Mouse (Mus musculus): ENCODE data around the gene Frmd4b.

Frmd4b gene

GRCm38 (mm10) chr6:97370947-97371346 is 246.4 kb downstream of the Frmd4b start:
- DNase-seq (ENCODE audit: low read depth, low spot score) = no peak

- no peak for DNase-seq (ENCODE audit: low read depth, low spot score)
Observed at GRCm38 (mm10) chr6:97370460-97370859, 246.9 kb downstream of the Frmd4b start.

- DNase-seq (ENCODE audit: low read depth, low spot score) = no peak
Observed at GRCm38 (mm10) chr6:97363846-97364245, 253.5 kb downstream of the Frmd4b start.

- peak; percentile 60 for DNase-seq (ENCODE audit: low read depth, low spot score)
Observed at GRCm38 (mm10) chr6:97357606-97358005, 259.7 kb downstream of the Frmd4b start.

GRCm38 (mm10) chr6:97356612-97357011 is 260.7 kb downstream of the Frmd4b start:
- no peak for DNase-seq (ENCODE audit: low read depth, low spot score)

- no peak for DNase-seq (ENCODE audit: low read depth, low spot score)
Observed at GRCm38 (mm10) chr6:97355141-97355540, 262.2 kb downstream of the Frmd4b start.

- no peak for DNase-seq (ENCODE audit: low read depth, low spot score)
Observed at GRCm38 (mm10) chr6:97353933-97354332, 263.4 kb downstream of the Frmd4b start.

GRCm38 (mm10) chr6:97353371-97353770 is 264.0 kb downstream of the Frmd4b start:
- DNase-seq (ENCODE audit: low read depth, low spot score) = no peak

GRCm38 (mm10) chr6:97352505-97353154 is 264.7 kb downstream of the Frmd4b start:
- no peak for DNase-seq (ENCODE audit: low read depth, low spot score)

GRCm38 (mm10) chr6:97349355-97350138 is 267.8 kb downstream of the Frmd4b start:
- DNase-seq (ENCODE audit: low read depth, low spot score) = no peak

- DNase-seq (ENCODE audit: low read depth, low spot score) = no peak
Observed at GRCm38 (mm10) chr6:97346932-97347331, 270.4 kb downstream of the Frmd4b start.

- DNase-seq (ENCODE audit: low read depth, low spot score) = no peak
Observed at GRCm38 (mm10) chr6:97346527-97346926, 270.8 kb downstream of the Frmd4b start.

GRCm38 (mm10) chr6:97345921-97346320 is 271.4 kb downstream of the Frmd4b start:
- DNase-seq (ENCODE audit: low read depth, low spot score) = no peak

- no peak for DNase-seq (ENCODE audit: low read depth, low spot score)
Observed at GRCm38 (mm10) chr6:97342185-97342584, 275.2 kb downstream of the Frmd4b start.

- DNase-seq (ENCODE audit: low read depth, low spot score) = no peak
Observed at GRCm38 (mm10) chr6:97341628-97342027, 275.7 kb downstream of the Frmd4b start.

- no peak for DNase-seq (ENCODE audit: low read depth, low spot score)
Observed at GRCm38 (mm10) chr6:97341148-97341547, 276.2 kb downstream of the Frmd4b start.

GRCm38 (mm10) chr6:97340211-97340791 is 277.0 kb downstream of the Frmd4b start:
- no peak for DNase-seq (ENCODE audit: low read depth, low spot score)

- no peak for DNase-seq (ENCODE audit: low read depth, low spot score)
Observed at GRCm38 (mm10) chr6:97339271-97339681, 278.1 kb downstream of the Frmd4b start.

- DNase-seq (ENCODE audit: low read depth, low spot score) = no peak
Observed at GRCm38 (mm10) chr6:97338843-97339242, 278.5 kb downstream of the Frmd4b start.

- DNase-seq (ENCODE audit: low read depth, low spot score) = no peak
Observed at GRCm38 (mm10) chr6:97333323-97333722, 284.0 kb downstream of the Frmd4b start.

- DNase-seq (ENCODE audit: low read depth, low spot score) = no peak
Observed at GRCm38 (mm10) chr6:97323951-97324350, 293.4 kb downstream of the Frmd4b start.

- no peak for DNase-seq (ENCODE audit: low read depth, low spot score)
Observed at GRCm38 (mm10) chr6:97322126-97322525, 295.2 kb downstream of the Frmd4b start.

- no peak for DNase-seq (ENCODE audit: low read depth, low spot score)
Observed at GRCm38 (mm10) chr6:97321156-97321555, 296.2 kb downstream of the Frmd4b start.
